Mouse (Mus musculus): Measurements from ENCODE around the gene Slc10a4.

Gene Slc10a4

DNA sequence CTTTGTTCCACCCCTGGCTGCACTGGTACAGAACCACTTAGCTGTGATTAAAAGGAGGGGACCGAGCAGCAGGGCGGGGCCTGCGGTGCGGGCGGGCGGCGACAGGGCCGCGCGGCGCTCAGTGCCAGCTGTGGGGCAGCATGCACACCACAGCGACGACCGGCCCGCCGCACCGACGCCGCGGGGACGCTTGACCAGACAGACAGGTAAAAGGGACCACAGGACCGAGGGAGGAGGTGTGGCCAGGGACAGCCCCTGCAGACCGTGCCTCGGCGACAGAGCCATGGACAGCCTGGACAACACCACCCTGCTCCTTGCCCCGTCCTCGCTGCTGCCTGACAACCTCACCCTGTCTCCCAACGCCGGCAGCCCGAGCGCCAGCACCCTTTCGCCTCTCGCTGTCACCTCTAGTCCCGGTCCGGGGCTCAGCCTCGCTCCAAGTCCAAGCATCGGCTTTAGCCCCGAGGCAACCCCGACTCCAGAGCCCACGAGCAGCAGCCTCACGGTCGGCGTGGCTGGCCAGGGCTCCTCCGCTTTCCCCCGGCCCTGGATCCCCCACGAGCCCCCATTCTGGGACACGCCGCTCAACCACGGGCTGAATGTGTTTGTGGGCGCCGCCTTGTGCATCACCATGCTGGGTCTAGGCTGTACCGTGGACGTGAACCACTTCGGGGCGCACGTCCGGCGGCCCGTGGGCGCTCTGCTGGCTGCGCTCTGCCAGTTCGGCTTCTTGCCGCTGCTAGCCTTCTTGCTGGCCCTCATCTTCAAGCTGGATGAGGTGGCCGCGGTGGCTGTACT is at the start of gene Slc10a4:
Gene Slc10a4, plus strand, starts transcription at position 100 of the 798 bp plus-strand sequence.
- TF ChIP-seq GATA4 (IDR thresholded peaks at IDR 0.05; ENCODE audit: insufficient replicate concordance, low read length) = no peak

- TF ChIP-seq GATA4 (IDR thresholded peaks at IDR 0.05; ENCODE audit: insufficient replicate concordance, low read length) = no peak
These were observed 49.4 kb upstream of the Slc10a4 start for GRCm38 (mm10) chr5:72957281-72957680.

DNA sequence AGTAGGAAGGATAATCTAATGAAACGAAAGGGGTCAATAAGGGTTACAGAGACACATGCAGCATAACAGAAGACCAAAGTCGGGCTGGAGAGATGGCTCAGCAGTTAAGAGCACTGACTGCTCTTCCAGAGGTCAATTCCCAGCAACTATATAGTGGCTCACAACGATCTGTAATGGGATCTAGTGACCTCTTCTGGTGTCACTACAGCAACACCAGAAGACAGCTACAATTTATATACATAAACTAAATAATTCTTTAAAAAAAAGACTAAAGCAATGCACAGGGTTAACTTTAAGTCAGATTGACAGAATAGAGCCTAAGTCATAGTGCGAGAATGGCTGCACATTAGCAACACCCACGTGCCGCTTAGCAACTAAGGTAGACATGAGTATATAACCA is 46.6 kb upstream of the Slc10a4 start:
- TF ChIP-seq GATA4 (IDR thresholded peaks at IDR 0.05; ENCODE audit: insufficient replicate concordance, low read length) = no peak

DNA sequence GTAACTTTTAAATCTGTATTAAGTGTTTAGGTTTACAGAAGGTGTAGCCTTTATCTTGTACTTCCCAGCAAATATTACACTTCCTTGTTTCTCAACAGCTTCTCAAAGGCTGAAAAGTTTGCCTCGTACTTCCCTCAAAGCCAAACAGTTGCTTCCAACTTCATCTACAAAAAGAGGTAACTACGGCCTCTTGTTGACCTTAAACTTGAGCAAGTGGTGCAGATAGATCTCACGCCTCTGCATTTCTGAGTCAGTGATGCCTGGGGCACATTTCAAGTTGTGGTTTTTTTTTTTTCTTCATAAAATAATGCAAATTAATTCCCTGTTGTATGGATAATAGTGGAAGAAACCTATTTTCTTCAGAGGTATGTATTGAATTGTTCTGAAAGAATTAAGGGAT is 41.0 kb upstream of the Slc10a4 start:
- no peak for TF ChIP-seq GATA4 (IDR thresholded peaks at IDR 0.05; ENCODE audit: insufficient replicate concordance, low read length)

- no peak for TF ChIP-seq GATA4 (IDR thresholded peaks at IDR 0.05; ENCODE audit: insufficient replicate concordance, low read length)
These were observed 34.2 kb upstream of the Slc10a4 start for GRCm38 (mm10) chr5:72972435-72972834.

DNA sequence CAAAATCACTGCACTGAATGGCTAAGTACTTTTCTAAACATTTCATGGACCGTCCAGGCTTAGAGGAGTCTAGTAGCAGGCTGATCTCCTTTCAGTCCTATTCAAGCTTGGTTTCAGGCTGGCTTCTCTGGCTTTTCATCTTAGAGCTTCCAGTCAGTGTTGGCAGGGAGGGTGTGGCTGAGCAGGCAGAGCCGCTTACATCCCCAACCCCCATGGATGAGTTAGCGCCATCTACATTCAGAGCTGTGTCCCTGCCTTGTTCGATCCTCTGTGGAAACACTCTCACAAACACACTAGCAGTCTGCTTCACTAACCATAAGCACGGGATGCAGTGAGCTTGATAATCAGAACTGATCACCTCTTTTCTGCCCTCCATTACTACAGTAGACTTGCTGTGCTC is 33.7 kb upstream of the Slc10a4 start:
- no peak for TF ChIP-seq GATA4 (IDR thresholded peaks at IDR 0.05; ENCODE audit: insufficient replicate concordance, low read length)

GRCm38 (mm10) chr5:72974602-72975001 is 32.1 kb upstream of the Slc10a4 start, which contains the start of gene Gm10135:
Gene Gm10135 (minus strand): TSS chr5:72974702.
- TF ChIP-seq GATA4 (IDR thresholded peaks at IDR 0.05; ENCODE audit: insufficient replicate concordance, low read length) = no peak

GRCm38 (mm10) chr5:72975996-72976395 is 30.7 kb upstream of the Slc10a4 start:
- no peak for TF ChIP-seq GATA4 (IDR thresholded peaks at IDR 0.05; ENCODE audit: insufficient replicate concordance, low read length)

DNA sequence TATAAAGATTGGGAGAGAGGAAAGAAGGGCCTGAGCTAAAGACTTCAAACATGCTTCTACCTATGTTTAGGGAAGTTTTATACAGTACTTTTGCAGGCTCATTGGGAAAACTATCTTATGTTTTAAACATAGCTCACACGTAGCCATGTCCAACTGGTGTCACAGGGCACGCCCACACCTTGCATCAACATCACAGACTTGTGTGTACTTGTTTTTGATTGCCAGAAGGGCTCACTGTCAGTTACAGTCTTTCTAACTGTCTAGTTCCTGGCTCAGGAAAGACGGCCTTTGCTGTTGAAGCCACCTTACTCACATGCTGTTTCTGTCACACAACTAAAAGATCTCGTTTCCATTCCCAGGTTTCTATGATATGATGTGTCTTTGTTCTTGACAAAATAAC is 30.1 kb upstream of the Slc10a4 start:
- no peak for TF ChIP-seq GATA4 (IDR thresholded peaks at IDR 0.05; ENCODE audit: insufficient replicate concordance, low read length)

GRCm38 (mm10) chr5:72984091-72984490 is 22.6 kb upstream of the Slc10a4 start:
- TF ChIP-seq GATA4 (IDR thresholded peaks at IDR 0.05; ENCODE audit: insufficient replicate concordance, low read length) = no peak

GRCm38 (mm10) chr5:72987786-72988185 is 18.9 kb upstream of the Slc10a4 start:
- TF ChIP-seq GATA4 (IDR thresholded peaks at IDR 0.05; ENCODE audit: insufficient replicate concordance, low read length) = no peak

GRCm38 (mm10) chr5:72989756-72990155 is 16.9 kb upstream of the Slc10a4 start:
- TF ChIP-seq GATA4 (IDR thresholded peaks at IDR 0.05; ENCODE audit: insufficient replicate concordance, low read length) = no peak

DNA sequence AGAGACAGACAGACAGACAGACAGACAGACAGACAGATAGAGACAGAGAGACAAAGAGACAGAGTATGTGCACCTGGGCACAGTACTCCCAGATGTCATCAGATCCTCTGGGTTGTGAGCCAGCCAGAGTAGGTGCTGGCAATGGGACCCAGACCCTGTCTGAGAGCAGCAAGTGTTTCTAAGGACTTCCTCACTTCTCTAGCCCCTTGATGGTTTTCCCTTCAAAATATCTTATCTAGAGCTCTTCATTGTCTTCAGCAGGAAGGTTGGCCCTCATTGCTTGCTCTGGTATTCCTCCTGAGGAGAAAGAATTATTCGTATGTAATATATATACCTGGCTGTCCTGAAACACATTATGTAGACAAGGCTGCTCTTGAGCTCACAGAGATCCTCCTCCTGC is 14.2 kb upstream of the Slc10a4 start:
- no peak for TF ChIP-seq GATA4 (IDR thresholded peaks at IDR 0.05; ENCODE audit: insufficient replicate concordance, low read length)

- no peak for TF ChIP-seq GATA4 (IDR thresholded peaks at IDR 0.05; ENCODE audit: insufficient replicate concordance, low read length)
These were observed 12.3 kb upstream of the Slc10a4 start for GRCm38 (mm10) chr5:72994424-72994823.

- TF ChIP-seq GATA4 (IDR thresholded peaks at IDR 0.05; ENCODE audit: insufficient replicate concordance, low read length) = no peak
These were observed 11.8 kb upstream of the Slc10a4 start for GRCm38 (mm10) chr5:72994928-72995327.

DNA sequence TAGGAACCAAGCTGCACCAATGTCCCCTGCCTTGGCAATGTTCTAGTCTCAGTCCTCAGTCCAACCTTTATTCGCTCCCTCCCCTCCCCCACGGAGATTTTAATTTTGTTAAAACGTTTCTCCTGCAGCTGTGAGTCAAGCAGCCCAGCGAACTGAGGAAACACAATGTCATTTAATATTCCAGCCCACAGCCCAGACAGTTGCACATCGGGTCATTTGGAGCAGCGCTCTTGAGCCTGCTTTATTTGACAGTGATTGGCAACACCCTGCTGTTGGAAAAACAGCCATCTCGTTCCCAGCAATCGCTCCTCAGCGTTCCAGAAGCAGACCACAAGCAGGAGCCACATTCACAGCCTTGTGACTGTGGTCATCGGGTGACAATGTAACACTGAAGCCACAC is 11.3 kb upstream of the Slc10a4 start:
- TF ChIP-seq GATA4 (IDR thresholded peaks at IDR 0.05; ENCODE audit: insufficient replicate concordance, low read length) = no peak

DNA sequence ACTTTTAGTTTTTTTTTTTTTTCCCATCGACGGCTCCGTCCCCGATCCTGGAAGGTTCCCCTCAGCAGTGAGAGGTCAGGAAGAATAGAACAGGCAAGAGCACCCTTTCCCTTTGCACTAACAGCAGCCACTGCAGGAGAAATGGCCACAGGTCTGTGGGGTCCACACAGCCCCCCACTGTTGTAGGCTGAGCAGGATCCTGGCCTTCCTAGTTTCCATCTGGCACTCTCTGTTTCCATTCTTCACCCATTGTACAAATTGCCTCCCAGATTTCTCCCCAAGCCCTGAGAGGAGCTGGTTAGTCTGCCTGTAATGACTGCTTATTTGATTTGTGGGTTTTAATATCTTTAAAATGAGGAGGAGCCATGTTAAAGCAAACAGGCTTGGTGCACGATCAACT is 2.6 kb upstream of the Slc10a4 start:
- no peak for TF ChIP-seq GATA4 (IDR thresholded peaks at IDR 0.05; ENCODE audit: insufficient replicate concordance, low read length)
